31 mouse cellular contexts compared by ENCODE assay signal in the genomic region with DNA sequence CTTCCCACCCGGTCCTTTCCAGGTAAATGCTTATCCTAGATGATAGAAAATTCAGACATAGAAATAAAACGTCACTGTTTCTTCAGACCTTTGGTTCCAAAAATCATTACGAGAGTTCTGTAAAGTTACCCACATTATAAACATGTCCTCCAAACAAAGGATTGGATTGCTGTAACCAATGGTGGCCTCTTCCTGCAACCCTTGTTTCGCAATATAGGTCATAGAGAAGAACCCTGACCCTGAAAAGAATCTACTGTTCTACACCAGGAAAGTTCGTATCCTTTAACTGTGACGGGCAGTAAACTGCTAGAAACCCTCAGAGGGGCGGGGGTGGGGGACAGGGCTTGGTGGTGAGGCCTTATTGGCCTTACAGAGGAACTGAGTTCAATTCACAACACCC. TPM values are rescaled to one million over a fixed set of nuclear protein-coding genes. Genes with fewer than 3 reads are reported as not detected.
"Had no signal": no experiment of that assay in that cellular context is flagged by ENCODE, and none has a peak within 500 bp of the region (broad histone marks: within the 10 kb centered on the region; RNA-seq: fewer than 3 reads in every experiment).

No protein-coding gene starts in this region.

- H3K4me2 ChIP-seq: embryonic facial prominence, embryonic 12.5 days; embryonic facial prominence, embryonic 13.5 days; embryonic facial prominence, embryonic 15.5 days; forebrain, embryonic 12.5 days; forebrain, embryonic 13.5 days; forebrain, embryonic 15.5 days had no signal

- H3K27me3 ChIP-seq: embryonic facial prominence, embryonic 12.5 days; embryonic facial prominence, embryonic 13.5 days; embryonic facial prominence, embryonic 15.5 days; forebrain, embryonic 12.5 days; forebrain, embryonic 13.5 days; forebrain, embryonic 15.5 days had no signal

- ATAC-seq: forebrain, embryonic 13.5 days; forebrain, embryonic 14.5 days; forebrain, embryonic 15.5 days; forebrain, embryonic 16.5 days; forebrain, postnatal 0 days had no signal

- H3K4me3 ChIP-seq: embryonic facial prominence, embryonic 10.5 days; embryonic facial prominence, embryonic 12.5 days; embryonic facial prominence, embryonic 13.5 days; embryonic facial prominence, embryonic 15.5 days; erythroblast, embryonic 14.5 days; forebrain, embryonic 10.5 days; forebrain, embryonic 12.5 days; forebrain, embryonic 13.5 days; forebrain, embryonic 15.5 days; gastrocnemius, adult 2 months had no signal

- H3K9ac ChIP-seq: embryonic facial prominence, embryonic 12.5 days; embryonic facial prominence, embryonic 13.5 days; embryonic facial prominence, embryonic 15.5 days; forebrain, embryonic 12.5 days; forebrain, embryonic 13.5 days; forebrain, embryonic 15.5 days; forebrain, postnatal 0 days had no signal

- DNase-seq: cerebellum, adult 18-20 months; cerebellum, adult 2 months; cerebellum, adult 8-10 months; cerebellum, adult 9-10 months; cerebellum, adult 9-11 months; cerebellum, postnatal 14 days; cerebellum, postnatal 25 days; cerebellum, postnatal 36 days; embryo, embryonic 11 days; forebrain, postnatal 0 days; gastrocnemius, adult 2 months; gastrocnemius, postnatal 10 days; gastrocnemius, postnatal 14 days; gastrocnemius, postnatal 25 days; gastrocnemius, postnatal 36 days; heart, adult 11 months had no signal

- H3K4me1 ChIP-seq: forebrain, embryonic 10.5 days; forebrain, embryonic 12.5 days had no signal

- H3K9me3 ChIP-seq: embryonic facial prominence, embryonic 10.5 days; embryonic facial prominence, embryonic 12.5 days; embryonic facial prominence, embryonic 13.5 days; forebrain, embryonic 10.5 days; forebrain, embryonic 12.5 days; forebrain, embryonic 13.5 days; forebrain, embryonic 15.5 days had no signal

- H3K36me3 ChIP-seq: embryonic facial prominence, embryonic 10.5 days; embryonic facial prominence, embryonic 12.5 days; embryonic facial prominence, embryonic 13.5 days; embryonic facial prominence, embryonic 15.5 days; forebrain, embryonic 10.5 days; forebrain, embryonic 12.5 days; forebrain, embryonic 15.5 days had no signal

- H3K27ac ChIP-seq: embryonic facial prominence, embryonic 10.5 days; embryonic facial prominence, embryonic 12.5 days; embryonic facial prominence, embryonic 13.5 days; embryonic facial prominence, embryonic 15.5 days; forebrain, embryonic 10.5 days; forebrain, embryonic 12.5 days; forebrain, embryonic 13.5 days; forebrain, embryonic 15.5 days; gastrocnemius, adult 2 months had no signal

RNA-seq across cellular contexts. Expression of gene Aox4, which starts 2.6 kb away (rescaled TPM):
- total RNA-seq: gastrocnemius, adult 2 months; gastrocnemius, adult 8-10 months; gastrocnemius, postnatal 25 days; granulocyte monocyte progenitor cell, adult 5-6 weeks had no signal
- polyA plus RNA-seq: embryonic facial prominence, embryonic 11.5 days; erythroblast, embryonic 14.5 days; forebrain, embryonic 10.5 days; forebrain, embryonic 12.5 days; gonadal fat pad, adult 2 months had no signal
